Mouse (Mus musculus): ENCODE data around the gene Dnajc27.

DNA sequence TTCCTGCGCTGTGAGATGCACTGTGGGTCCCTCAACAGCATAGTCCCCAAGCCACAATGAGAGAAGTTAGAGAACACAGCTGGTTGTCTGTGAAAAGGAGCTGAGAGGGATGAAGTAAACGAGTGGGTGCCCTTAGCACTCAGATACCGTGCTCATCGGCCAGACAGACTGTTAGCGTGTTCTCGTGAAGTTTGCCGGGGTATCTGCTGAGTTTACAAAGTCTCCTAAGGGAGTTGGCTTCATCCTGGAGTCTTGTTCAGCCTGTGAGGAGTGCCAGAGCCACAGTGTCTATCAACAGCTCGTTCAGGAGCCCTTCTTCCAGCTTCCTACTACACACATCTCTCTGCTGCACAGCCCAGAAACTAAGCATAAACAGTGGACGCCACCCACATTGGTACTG, 33.7 kb downstream of the Dnajc27 start:
- TF ChIP-seq CTCF (IDR thresholded peaks at IDR 0.05; ENCODE audit: extremely low read depth, insufficient read depth, insufficient read length, insufficient replicate concordance) (no peak), POLR2A (IDR thresholded peaks at IDR 0.05; ENCODE audit: low read depth, low read length) (no peak)
